Mouse (Mus musculus) bone marrow macrophage, adult 2 months (primary cell): ENCODE results near the gene Slc4a2.

Experiments used
- CTCF ChIP-seq: IDR thresholded peaks from 2 replicates; pipeline ENCODE4 v1.5.1; 2012; ENCODE audit warnings: low read depth, mild to moderate bottlenecking, low read length, moderate library complexity
- POLR2A ChIP-seq: IDR thresholded peaks from 2 replicates; pipeline ENCODE4 v1.6.1; 2012; ENCODE audit warnings: mild to moderate bottlenecking, low read depth, low read length, borderline replicate concordance

GRCm38 (mm10) chr5:24442029-24442428, 18.4 kb downstream of the Slc4a2 start:
- TF ChIP-seq POLR2A (no peak), CTCF (no peak)
